Mouse (Mus musculus): ENCODE data around the gene Olfr672.

GRCm38 (mm10) chr7:104962520-104962919 is 39.3 kb downstream of the Olfr672 start, which contains the start of gene Olfr670:
- TF ChIP-seq CTCF (IDR thresholded peaks at IDR 0.05; ENCODE audit: low read depth, low read length) (no peak), POLR2A (IDR thresholded peaks at IDR 0.05; ENCODE audit: borderline replicate concordance, low read depth, low read length) (no peak)
